Mouse (Mus musculus) monocyte, adult 59 days (primary cell): ENCODE measurements around the gene Rab4a. TPM values are rescaled to one million over a fixed set of nuclear protein-coding genes. Genes with fewer than 3 reads are reported as not detected.

Experiments used
- total RNA-seq, 2 experiments: library from RNA; stranded (reverse); gene quantifications; one replicate each; pipeline ENCODE4 v1.2.4; 2023

Rab4a gene
- total RNA-seq, result 1 to 10 TPM in 1 of 2 experiments, not detected in 1; 1.2 TPM

DNA sequence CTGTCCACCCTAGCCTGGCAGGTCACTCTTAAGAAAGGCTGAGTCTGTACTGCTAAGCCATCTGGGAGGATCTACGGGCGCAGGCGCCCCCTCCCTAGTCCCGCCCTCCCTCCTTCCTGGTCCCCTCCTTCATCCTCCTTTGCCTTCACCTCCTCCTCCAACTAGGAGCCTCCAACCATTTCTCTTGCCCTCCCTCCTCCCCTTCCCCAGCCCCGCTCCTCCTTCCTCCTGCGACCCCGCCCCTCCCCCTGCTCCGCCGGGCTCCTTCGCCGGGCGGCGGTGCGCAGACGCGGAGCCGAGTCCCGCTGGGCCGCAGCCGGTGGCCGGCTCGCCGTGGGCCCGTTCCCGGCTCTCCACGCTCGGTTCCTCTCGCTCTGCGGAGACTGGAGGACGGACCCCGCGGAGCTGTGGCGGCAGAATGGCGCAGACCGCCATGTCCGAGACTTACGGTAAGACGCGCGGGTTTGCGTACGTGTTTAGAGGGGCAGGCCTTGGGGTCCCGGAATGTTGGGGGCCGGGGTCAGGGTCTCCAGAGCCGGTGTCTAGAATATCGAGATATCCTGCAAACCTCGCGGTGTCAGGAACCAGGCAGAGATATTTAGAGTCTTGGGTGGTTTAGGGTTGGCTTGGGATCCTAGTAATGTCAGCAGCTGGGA lies at the start of gene Rab4a:
Gene Rab4a (plus strand): TSS at position 268 of the 656 bp plus-strand sequence.

GRCm38 (mm10) chr8:123859648-123860259 lies 54.0 kb downstream of the Rab4a start, which contains the start of gene Ccsap:
Gene Ccsap, minus strand, starts transcription at chr8:123860209.

Other genes starting within 250 kb of the Rab4a start
- gene Rhou, start 152.1 kb upstream of the Rab4a start, total RNA-seq, result 1 to 10 TPM; 4.7 to 5.0 TPM
- gene Ccsap, start 54.2 kb downstream of the Rab4a start, total RNA-seq, result 1 to 10 TPM; 2.8 TPM
- not detected for gene Acta1, start 88.8 kb downstream of the Rab4a start, total RNA-seq
- gene Nup133, start 143.3 kb downstream of the Rab4a start, total RNA-seq, result 10 to 100 TPM; 16.3 to 16.7 TPM
- 1 to 10 TPM; 5.7 to 7.4 TPM for gene Abcb10, start 177.1 kb downstream of the Rab4a start, total RNA-seq
- gene Taf5l, start 215.4 kb downstream of the Rab4a start, total RNA-seq, result 10 to 100 TPM; 28.4 to 34.2 TPM
- 1 to 10 TPM; 8.6 to 9.2 TPM for gene Urb2, start 215.5 kb downstream of the Rab4a start, total RNA-seq